Mouse (Mus musculus): ENCODE results near the gene Gm16430.
"Not testable (repeated sequence)": the region's sequence is repeated elsewhere in the genome, so short reads cannot be mapped to it uniquely, and the experiment has no call there.

Gene Gm16430

GRCm38 (mm10) chrX:54621911-54622310, at the start of gene Gm16430:
TSS of gene Gm16430 (plus strand) at chrX:54622211.
- not testable (repeated sequence) for DNase-seq
